Mouse (Mus musculus): ENCODE results near the gene Arvcf.

DNA sequence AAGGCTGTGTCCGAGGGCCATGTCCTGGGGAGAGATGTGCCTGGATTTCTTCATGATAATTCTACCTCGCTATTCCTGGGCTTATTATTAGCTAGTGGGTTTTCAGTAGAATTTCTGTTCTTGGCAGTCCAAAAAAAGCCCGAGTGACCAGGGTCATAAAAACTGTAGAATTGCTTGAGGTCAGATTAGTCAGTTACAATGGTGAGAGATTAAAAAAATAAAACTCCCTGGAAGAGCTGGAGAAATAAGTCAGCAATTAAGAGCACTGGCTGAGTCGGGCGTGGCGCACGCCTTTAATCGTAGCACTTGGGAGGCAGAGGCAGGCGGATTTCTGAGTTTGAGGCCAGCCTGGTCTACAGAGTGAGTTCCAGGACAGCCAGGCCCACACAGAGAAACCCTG lies 20.0 kb upstream of the Arvcf start:
- TF ChIP-seq EP300 (IDR thresholded peaks at IDR 0.05; ENCODE audit: insufficient read depth, low read depth, low read length) (no peak), CTCF (IDR thresholded peaks at IDR 0.05) (no peak), POLR2A (IDR thresholded peaks at IDR 0.05; ENCODE audit: insufficient read depth, low read depth, low read length) (no peak)
